Mouse (Mus musculus) Patski (cell line): Measurements from ENCODE around the gene Oard1. TPM values are rescaled to one million over a fixed set of nuclear protein-coding genes. Genes with fewer than 3 reads are reported as not detected.

Experiments used
- ATAC-seq: fragments of 100-300 bp; one replicate; pipeline ENCODE4 v1.8.0; 2021
- CTCF ChIA-PET: fragments of 350-600 bp; sonication (Branson Sonifier 250); formaldehyde crosslinking; loops from one replicate; lab custom pipeline; 2022; ENCODE audit warnings: inconsistent platforms; lab: Charles Lee
- POLR2A ChIA-PET: fragments of 350-600 bp; sonication (Branson Sonifier 250); formaldehyde crosslinking; loops from one replicate; lab custom pipeline; 2022; ENCODE audit warnings: antibody characterized with exemption, inconsistent platforms; lab: Charles Lee
- DNase-seq: peaks from one replicate; pipeline ENCODE4 v3.0.0-alpha.2; 2011; ENCODE audit warnings: low read depth, low spot score
- H3K27me3 ChIP-seq: fragments of 371-371 bp; one replicate; pipeline ENCODE4 v1.5.1; 2021
- CTCF ChIP-seq: fragments of 100-300 bp; IDR thresholded peaks from one replicate; pipeline ENCODE4 v1.5.1; 2021
- in situ Hi-C: fragments of 300-500 bp; cut with MboI; formaldehyde crosslinking; loops from 3 replicates; pipeline ENCODE4 v1.11.1; 2018; ENCODE audit warnings: low pct_unique_long_range_greater_than_20kb, mixed read lengths
- polyA plus RNA-seq: library from polyadenylated mRNA; unstranded; gene quantifications from one replicate; pipeline ENCODE4 v1.2.3, GENCODE M21; 2021

The Oard1 gene
- polyA plus RNA-seq, 1 experiment from 2014 or later, result 37.7 TPM

GRCm38 (mm10) chr17:48407910-48408525, 1.8 kb upstream of the Oard1 start:
- ATAC-seq, result no peak
- TF ChIP-seq CTCF, result no peak
- in situ Hi-C loops, result loop anchor here (10.0 kb wide), 1 partner anchor 133 kb away; no protein-coding TSS in a partner anchor
- H3K27me3 ChIP-seq, result no peaks in the 10 kb centered on the region
- CTCF ChIA-PET, result no interaction called here
- POLR2A ChIA-PET, result no interaction called here
- no peak for DNase-seq

- in situ Hi-C loops, result loop anchor here (10.0 kb wide), 1 partner anchor 134 kb away; no protein-coding TSS in a partner anchor
- ChIA-PET POLR2A (no interaction called here), CTCF (no interaction called here)
- ATAC-seq, result peak; percentile 45
- DNase-seq, result no peak
- no peak for TF ChIP-seq CTCF
- no peaks in the 10 kb centered on the region for H3K27me3 ChIP-seq
Observed at GRCm38 (mm10) chr17:48408526-48409291, 1.1 kb upstream of the Oard1 start.

- ChIA-PET POLR2A (interaction anchor here (0.5 to 0.6 kb wide), 2 partner anchors 39 to 447 kb away, joined by 3 read pairs; no protein-coding TSS in a partner anchor), CTCF (no interaction called here)
- TF ChIP-seq CTCF, result no peak
- in situ Hi-C loops, result loop anchor here (5.0 to 10.0 kb wide), 2 partner anchors 192 to 994 kb away; no protein-coding TSS in a partner anchor
- no peaks in the 10 kb centered on the region for H3K27me3 ChIP-seq
- ATAC-seq, result peak; percentile 4
- DNase-seq, result no peak
Observed at GRCm38 (mm10) chr17:48410299-48410785, 528 bp downstream of the Oard1 start.

- H3K27me3 ChIP-seq, result no peaks in the 10 kb centered on the region
- ChIA-PET CTCF (interaction anchor here (0.8 to 1.0 kb wide), 2 partner anchors 23 to 56 kb away, joined by 3 to 4 read pairs; no protein-coding TSS in a partner anchor), POLR2A (interaction anchor here (0.6 kb wide), 1 partner anchor 448 kb away, joined by 3 read pairs; no protein-coding TSS in a partner anchor)
- ATAC-seq, result no peak
- DNase-seq, result no peak
- in situ Hi-C loops, result loop anchor here (5.0 to 10.0 kb wide), 2 partner anchors 191 to 994 kb away; no protein-coding TSS in a partner anchor
- TF ChIP-seq CTCF, result no peak
Observed at GRCm38 (mm10) chr17:48411241-48411640, 1.4 kb downstream of the Oard1 start.

- in situ Hi-C loops, result loop anchor here (10.0 kb wide), 1 partner anchor 989 kb away; no protein-coding TSS in a partner anchor
- H3K27me3 ChIP-seq, result no peaks in the 10 kb centered on the region
- TF ChIP-seq CTCF, result no peak
- DNase-seq (no peak), ATAC-seq (no peak)
- ChIA-PET CTCF (no interaction called here), POLR2A (no interaction called here)
Observed at GRCm38 (mm10) chr17:48416011-48416410, 6.2 kb downstream of the Oard1 start.

- POLR2A ChIA-PET, result interaction anchor here (0.7 kb wide), 1 partner anchor 43 kb away, joined by 3 read pairs; no protein-coding TSS in a partner anchor
- DNase-seq (no peak), ATAC-seq (peak; percentile 95)
- in situ Hi-C loops, result loop anchor here (10.0 kb wide), 1 partner anchor 988 kb away; no protein-coding TSS in a partner anchor
- TF ChIP-seq CTCF, result peak; percentile 81
- CTCF ChIA-PET, result no interaction called here
- no peaks in the 10 kb centered on the region for H3K27me3 ChIP-seq
Observed at GRCm38 (mm10) chr17:48416425-48417195, 6.8 kb downstream of the Oard1 start.

- DNase-seq (no peak), ATAC-seq (no peak)
- ChIA-PET CTCF (interaction anchor here (1.4 to 1.9 kb wide), 2 partner anchors 50 to 185 kb away, joined by 4 to 5 read pairs; no protein-coding TSS in a partner anchor), POLR2A (no interaction called here)
- in situ Hi-C loops, result loop anchor here (10.0 kb wide), 1 partner anchor 987 kb away; no protein-coding TSS in a partner anchor
- TF ChIP-seq CTCF, result no peak
- H3K27me3 ChIP-seq, result no peaks in the 10 kb centered on the region
Observed at GRCm38 (mm10) chr17:48417521-48417920, 7.7 kb downstream of the Oard1 start.

- DNase-seq (no peak), ATAC-seq (peak; percentile 27)
- in situ Hi-C loops, result loop anchor here (10.0 kb wide), 1 partner anchor 987 kb away; no protein-coding TSS in a partner anchor
- CTCF ChIA-PET, result interaction anchor here (1.4 to 1.9 kb wide), 2 partner anchors 49 to 184 kb away, joined by 4 to 5 read pairs; no protein-coding TSS in a partner anchor
- H3K27me3 ChIP-seq, result no peaks in the 10 kb centered on the region
- TF ChIP-seq CTCF, result no peak
- POLR2A ChIA-PET, result no interaction called here
Observed at GRCm38 (mm10) chr17:48418174-48418573, 8.4 kb downstream of the Oard1 start.

- TF ChIP-seq CTCF, result no peak
- DNase-seq, result no peak
- ChIA-PET CTCF (interaction anchor here (1.4 to 1.9 kb wide), 2 partner anchors 49 to 183 kb away, joined by 4 to 5 read pairs; no protein-coding TSS in a partner anchor), POLR2A (no interaction called here)
- ATAC-seq, result no peak
- in situ Hi-C loops, result loop anchor here (10.0 kb wide), 1 partner anchor 986 kb away; no protein-coding TSS in a partner anchor
- H3K27me3 ChIP-seq, result no peaks in the 10 kb centered on the region
Observed at GRCm38 (mm10) chr17:48418781-48419180, 9.0 kb downstream of the Oard1 start.
